Mouse (Mus musculus): Measurements from ENCODE around the gene Slc15a5.

GRCm38 (mm10) chr6:137982195-137982737 lies 97.5 kb downstream of the Slc15a5 start:
- TF ChIP-seq CTCF (IDR thresholded peaks at IDR 0.05; ENCODE audit: low read depth, low read length) (no peak), GATA1 (IDR thresholded peaks at IDR 0.05; ENCODE audit: borderline replicate concordance, low read length) (no peak), POLR2AphosphoS5 (IDR thresholded peaks at IDR 0.05; ENCODE audit: insufficient replicate concordance, low read depth, low read length) (no peak)
